Mouse (Mus musculus): Measurements from ENCODE around the gene Kcnk10.

GRCm38 (mm10) chr12:98467793-98468192 is 110.3 kb downstream of the Kcnk10 start:
- TF ChIP-seq CTCF (IDR thresholded peaks at IDR 0.05; ENCODE audit: extremely low read depth, insufficient read depth, low read length) (no peak), POLR2A (IDR thresholded peaks at IDR 0.05; ENCODE audit: extremely low read depth, insufficient read depth, low read length) (no peak)

Measured in cortical plate, adult 2 months (tissue).